Mouse (Mus musculus): ENCODE measurements around the gene C730034F03Rik.

- no peak for TF ChIP-seq POLR2A (IDR thresholded peaks at IDR 0.05; ENCODE audit: insufficient read depth, low read length)
- TF ChIP-seq EP300 (IDR thresholded peaks at IDR 0.05; ENCODE audit: insufficient read depth, low read depth, low read length), result no peak
- TF ChIP-seq CTCF (IDR thresholded peaks at IDR 0.05; ENCODE audit: low read depth, low read length), result no peak
Observed at GRCm38 (mm10) chr15:89431806-89432205, 2.4 kb downstream of the C730034F03Rik start.
